Mouse (Mus musculus) heart, embryonic 10.5 days (tissue): ENCODE results near the gene Yjefn3. TPM values are rescaled to one million over a fixed set of nuclear protein-coding genes. Genes with fewer than 3 reads are reported as not detected.

Source experiments
- DNase-seq: peaks from one replicate; pipeline ENCODE4 v3.0.0-alpha.2; 2017; ENCODE audit warnings: low spot score
- H3K27ac ChIP-seq: fragments of 300-500 bp; sonication (generic); 2 replicates; pipeline ENCODE4 v1.5.1; 2016; ENCODE audit warnings: mild to moderate bottlenecking
- H3K27me3 ChIP-seq: fragments of 300-500 bp; sonication (generic); 2 replicates; pipeline ENCODE4 v1.6.1; 2016; ENCODE audit warnings: mild to moderate bottlenecking; ENCODE audit not compliant: poor library complexity, insufficient read depth, severe bottlenecking
- H3K36me3 ChIP-seq: fragments of 300-500 bp; sonication (generic); 2 replicates; pipeline ENCODE4 v1.6.1; 2016; ENCODE audit warnings: mild to moderate bottlenecking, moderate library complexity
- H3K4me1 ChIP-seq: fragments of 300-500 bp; sonication (generic); 2 replicates; pipeline ENCODE4 v1.6.1; 2016; ENCODE audit warnings: mild to moderate bottlenecking
- H3K4me3 ChIP-seq: fragments of 300-500 bp; sonication (generic); 2 replicates; pipeline ENCODE4 v1.5.1; 2016; ENCODE audit warnings: mild to moderate bottlenecking, moderate library complexity
- H3K9me3 ChIP-seq: fragments of 300-500 bp; sonication (generic); 2 replicates; pipeline ENCODE4 v1.6.1; 2016; ENCODE audit warnings: mild to moderate bottlenecking, moderate library complexity
- WGBS: fragments of 180-500 bp; shearing (Covaris S2); methylation state at CpG from one replicate; pipeline ENCODE4 v1.1.7; 2016; 5-methylcytosine and 5-hydroxymethylcytosine counted together
- polyA plus RNA-seq: library from polyadenylated mRNA; unstranded; fragments of >200 nt; fragmentation: Nextera tagmentation; extraction: Ambion mirVana; gene quantifications from 2 replicates; pipeline ENCODE4 v1.2.1, GENCODE M21; 2016

Gene Yjefn3
- polyA plus RNA-seq, 1 experiment from 2014 or later: 6.7 TPM

- Histone ChIP-seq H3K27me3 (no peaks in the 10 kb centered on the region), H3K9me3 (no peaks in the 10 kb centered on the region), H3K4me1 (peaks cover 63% of the 10 kb centered on the region), H3K27ac (peak overlapping the region; percentile 97), H3K36me3 (peaks cover 24% of the 10 kb centered on the region), H3K4me3 (peak overlapping the region; percentile 78)
- DNase-seq: peak; percentile 99
- 3% methylated on average over 41 of the region's 41 CpGs for WGBS
Measured at GRCm38 (mm10) chr8:69901484-69902162, 889 bp downstream of the Yjefn3 start.

- Histone ChIP-seq H3K4me1 (peaks cover 65% of the 10 kb centered on the region), H3K27ac (peak overlapping the region; percentile 97), H3K27me3 (no peaks in the 10 kb centered on the region), H3K9me3 (no peaks in the 10 kb centered on the region), H3K4me3 (peak overlapping the region; percentile 78), H3K36me3 (peaks cover 28% of the 10 kb centered on the region)
- no peak for DNase-seq
- 16% methylated on average over 12 of the region's 12 CpGs for WGBS
Measured at GRCm38 (mm10) chr8:69900895-69901451, 1.5 kb downstream of the Yjefn3 start.

- Histone ChIP-seq H3K4me1 (peaks cover 76% of the 10 kb centered on the region), H3K36me3 (peaks cover 33% of the 10 kb centered on the region), H3K9me3 (no peaks in the 10 kb centered on the region), H3K4me3 (peak overlapping the region; percentile 78; the same call in 1 of the 2 replicates), H3K27ac (no peak overlapping the region), H3K27me3 (no peaks in the 10 kb centered on the region)
- 93% methylated on average over 2 of the region's 2 CpGs for WGBS
- DNase-seq: no peak
Measured at GRCm38 (mm10) chr8:69899876-69900275, 2.6 kb downstream of the Yjefn3 start.

GRCm38 (mm10) chr8:69897857-69898256, 4.7 kb downstream of the Yjefn3 start:
- WGBS: 82% methylated on average over 6 of the region's 6 CpGs
- Histone ChIP-seq H3K4me1 (peaks cover 72% of the 10 kb centered on the region), H3K27ac (no peak overlapping the region), H3K36me3 (peaks cover 52% of the 10 kb centered on the region), H3K4me3 (no peak overlapping the region), H3K27me3 (no peaks in the 10 kb centered on the region), H3K9me3 (no peaks in the 10 kb centered on the region)
- no peak for DNase-seq

GRCm38 (mm10) chr8:69895772-69896451, 6.6 kb downstream of the Yjefn3 start:
- H3K27me3 ChIP-seq: peaks cover 10% of the 10 kb centered on the region
- H3K9me3 ChIP-seq: no peaks in the 10 kb centered on the region
- H3K27ac ChIP-seq: no peak overlapping the region
- WGBS: 64% methylated on average over 4 of the region's 4 CpGs
- peaks cover 63% of the 10 kb centered on the region for H3K36me3 ChIP-seq
- H3K4me3 ChIP-seq: no peak overlapping the region
- no peak for DNase-seq
- peaks cover 65% of the 10 kb centered on the region for H3K4me1 ChIP-seq

DNA sequence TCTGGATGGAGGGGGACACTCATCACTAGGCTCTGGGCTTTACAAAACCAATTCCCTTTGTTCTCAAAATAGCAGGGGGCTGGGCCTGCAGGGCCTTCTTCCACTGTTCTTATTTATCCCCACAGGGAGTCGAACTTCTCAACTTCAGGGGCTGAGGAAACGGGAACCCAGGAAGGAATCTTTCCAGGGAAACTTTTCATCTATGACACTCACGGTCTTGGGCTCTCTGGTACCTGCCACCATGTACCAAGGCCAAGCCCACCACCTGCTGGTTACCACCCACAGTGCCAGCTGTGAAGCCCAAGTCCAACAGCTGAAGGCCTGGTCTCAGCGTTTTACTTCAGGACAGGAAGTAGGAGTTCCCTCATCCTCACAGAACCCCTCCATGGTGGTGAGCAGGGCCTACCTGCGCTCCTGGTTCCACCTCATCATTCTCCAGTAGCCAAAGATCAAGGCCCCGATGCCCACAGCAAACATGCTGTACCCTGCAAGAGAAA, 7.6 kb downstream of the Yjefn3 start:
- Histone ChIP-seq H3K9me3 (no peaks in the 10 kb centered on the region), H3K27ac (peak overlapping the region; percentile 29; the same call in 1 of the 2 replicates), H3K4me1 (peaks cover 59% of the 10 kb centered on the region), H3K4me3 (no peak overlapping the region), H3K36me3 (peaks cover 63% of the 10 kb centered on the region), H3K27me3 (peaks cover 21% of the 10 kb centered on the region)
- WGBS: 57% methylated on average over 6 of the region's 6 CpGs
- DNase-seq: no peak

DNA sequence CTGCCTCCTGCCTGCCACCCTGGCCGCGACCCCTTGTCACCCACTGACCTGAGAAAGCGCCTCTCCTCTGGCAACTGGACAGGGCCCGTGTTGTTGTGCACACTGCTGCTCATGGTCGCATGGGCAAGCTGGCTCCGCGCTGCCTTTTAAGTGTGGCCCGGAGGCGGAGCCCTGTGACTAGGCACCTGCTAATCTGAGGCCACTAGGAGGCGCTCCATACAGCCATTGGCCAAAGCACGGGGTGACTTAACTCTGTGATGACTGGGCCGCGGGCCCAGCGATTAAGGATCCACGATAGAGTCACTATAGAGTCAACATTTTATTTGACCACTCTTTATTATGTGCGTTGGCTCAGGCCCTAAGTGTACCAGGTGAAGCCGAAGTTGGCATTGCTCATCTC, 8.6 kb downstream of the Yjefn3 start:
- H3K4me3 ChIP-seq: no peak overlapping the region
- H3K9me3 ChIP-seq: no peaks in the 10 kb centered on the region
- peaks cover 63% of the 10 kb centered on the region for H3K4me1 ChIP-seq
- peaks cover 31% of the 10 kb centered on the region for H3K27me3 ChIP-seq
- peaks cover 56% of the 10 kb centered on the region for H3K36me3 ChIP-seq
- no peak for DNase-seq
- 50% methylated on average over 17 of the region's 17 CpGs for WGBS
- H3K27ac ChIP-seq: no peak overlapping the region; the same call in 1 of the 2 replicates

GRCm38 (mm10) chr8:69890813-69891241, 11.7 kb downstream of the Yjefn3 start:
- Histone ChIP-seq H3K4me1 (peaks cover 63% of the 10 kb centered on the region), H3K9me3 (no peaks in the 10 kb centered on the region), H3K36me3 (peaks cover 34% of the 10 kb centered on the region), H3K4me3 (no peak overlapping the region), H3K27me3 (peaks cover 61% of the 10 kb centered on the region), H3K27ac (no peak overlapping the region)
- DNase-seq: no peak
- WGBS: 41% methylated on average over 19 of the region's 19 CpGs

DNA sequence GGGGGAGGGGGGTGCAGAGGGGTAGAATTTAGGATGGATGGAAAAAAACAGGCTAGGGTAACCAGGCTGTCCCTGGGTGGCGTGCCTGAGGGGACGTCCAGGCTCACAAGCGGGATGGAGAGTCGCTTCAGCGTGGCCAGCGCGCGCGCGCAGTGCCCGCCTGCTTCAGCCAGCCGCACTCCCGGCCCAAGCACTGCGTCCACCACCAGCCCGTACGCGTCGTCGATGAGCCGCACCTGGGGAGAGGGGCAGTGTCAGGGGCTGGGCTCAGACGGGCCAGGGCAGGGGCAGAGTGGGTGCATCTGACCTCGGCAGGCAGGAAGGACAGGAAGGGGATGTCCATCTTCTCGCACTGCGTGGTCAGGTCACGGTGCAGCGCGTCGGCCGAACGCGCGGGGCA, 13.6 kb downstream of the Yjefn3 start:
- Histone ChIP-seq H3K27me3 (peaks cover 80% of the 10 kb centered on the region), H3K27ac (0 out of 2 replicates have a peak overlapping the region, but pooled peaks have one; percentile 25), H3K9me3 (no peaks in the 10 kb centered on the region), H3K4me3 (peak overlapping the region; percentile 52), H3K4me1 (peaks cover 45% of the 10 kb centered on the region), H3K36me3 (peaks cover 21% of the 10 kb centered on the region)
- no peak for DNase-seq
- 6% methylated on average over 31 of the region's 32 CpGs for WGBS

DNA sequence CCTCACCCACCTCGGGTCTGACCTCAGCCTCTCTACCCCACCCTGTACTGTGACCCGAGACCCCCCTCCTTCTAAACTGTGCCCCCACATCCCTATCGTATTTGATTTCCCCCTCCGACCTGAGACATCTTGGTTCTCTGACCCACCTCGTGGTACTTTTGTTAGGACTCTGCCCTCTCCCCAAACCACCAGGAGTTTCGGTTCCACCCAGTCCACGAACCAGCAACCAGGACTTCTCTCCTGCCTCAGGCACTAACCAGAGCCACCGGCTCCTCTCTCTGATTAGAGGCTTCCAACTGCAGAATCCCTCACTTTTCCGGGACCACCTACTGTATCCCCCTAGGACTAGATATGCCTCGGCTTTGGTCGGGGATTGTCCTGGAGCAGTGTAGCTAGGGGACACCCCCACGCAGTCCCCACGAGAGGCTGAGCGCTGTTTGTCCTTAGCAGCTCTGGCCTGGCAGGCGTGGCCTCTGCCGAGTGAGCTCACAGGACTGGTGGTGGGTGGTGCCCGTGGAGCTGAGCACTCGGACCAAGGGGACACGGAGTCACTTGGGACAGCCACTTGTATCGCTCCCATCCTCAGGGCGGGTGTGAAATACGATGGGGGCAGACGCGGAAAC, 14.2 kb downstream of the Yjefn3 start:
- no peak for DNase-seq
- Histone ChIP-seq H3K9me3 (no peaks in the 10 kb centered on the region), H3K4me3 (peak overlapping the region; percentile 52), H3K27ac (no peak overlapping the region), H3K27me3 (peaks cover 86% of the 10 kb centered on the region), H3K4me1 (peaks cover 45% of the 10 kb centered on the region), H3K36me3 (peaks cover 15% of the 10 kb centered on the region)
- WGBS: 6% methylated on average over 24 of the region's 24 CpGs

- 2% methylated on average over 60 of the region's 60 CpGs for WGBS
- Histone ChIP-seq H3K4me1 (peaks cover 48% of the 10 kb centered on the region), H3K4me3 (peak within 1 kb of the TSS; percentile 52), H3K27ac (no peak within 1 kb of the TSS), H3K36me3 (peaks cover 8% of the 10 kb centered on the region), H3K9me3 (no peaks in the 10 kb centered on the region), H3K27me3 (peaks cover 93% of the 10 kb centered on the region)
- no peak for DNase-seq
Measured at GRCm38 (mm10) chr8:69887289-69888243, 14.9 kb downstream of the Yjefn3 start, which contains the start of gene Cilp2. Gene Cilp2 (minus strand): TSS chr8:69887687.

- Histone ChIP-seq H3K9me3 (no peaks in the 10 kb centered on the region), H3K4me1 (peaks cover 53% of the 10 kb centered on the region), H3K36me3 (no peaks in the 10 kb centered on the region), H3K27me3 (peaks cover 100% of the 10 kb centered on the region), H3K27ac (no peak overlapping the region), H3K4me3 (no peak overlapping the region)
- DNase-seq: peak; percentile 69
- 56% methylated on average over 13 of the region's 13 CpGs for WGBS
Measured at GRCm38 (mm10) chr8:69884141-69884540, 18.4 kb downstream of the Yjefn3 start.
